Mouse (Mus musculus): ENCODE measurements around the gene Tbc1d10b. TPM values are rescaled to one million over a fixed set of nuclear protein-coding genes. Genes with fewer than 3 reads are reported as not detected.

Tbc1d10b gene
- polyA plus RNA-seq, 1 experiment: 6.3 TPM

GRCm38 (mm10) chr7:127195544-127196295 is 12.5 kb downstream of the Tbc1d10b start, which contains the start of gene Cd2bp2:
Cd2bp2 (minus strand) TSS chr7:127196050.
- H3K27ac ChIP-seq (ENCODE audit: control insufficient read depth, insufficient read depth, low read depth, low read length): peak within 1 kb of the TSS; percentile 95
- H3K4me1 ChIP-seq (ENCODE audit: control insufficient read depth, insufficient read depth, low read length): peaks cover 10% of the 10 kb centered on the region
- H3K4me3 ChIP-seq (ENCODE audit: control insufficient read depth, low read depth, low read length): peak within 1 kb of the TSS; percentile 96
- peak; percentile 53; the same call in 1 of the 2 replicates for TF ChIP-seq POLR2A (IDR thresholded peaks at IDR 0.05; ENCODE audit: control insufficient read depth, low read depth, low read length)
- TF ChIP-seq CTCF (IDR thresholded peaks at IDR 0.05; ENCODE audit: control insufficient read depth, insufficient read depth, insufficient replicate concordance, low read depth, low read length): peak; percentile 12; the same call in 1 of the 2 replicates
- no peaks in the 10 kb centered on the region for H3K27me3 ChIP-seq (ENCODE audit: control insufficient read depth, insufficient read depth, low read length)
- H3K36me3 ChIP-seq (ENCODE audit: control insufficient read depth, insufficient read depth, low read length): peaks cover 4% of the 10 kb centered on the region; the same call in 1 of the 2 replicates

- Histone ChIP-seq H3K4me3 (ENCODE audit: control insufficient read depth, low read depth, low read length) (peak overlapping the region; percentile 0), H3K27me3 (ENCODE audit: control insufficient read depth, insufficient read depth, low read length) (no peaks in the 10 kb centered on the region), H3K27ac (ENCODE audit: control insufficient read depth, insufficient read depth, low read depth, low read length) (no peak overlapping the region), H3K4me1 (ENCODE audit: control insufficient read depth, insufficient read depth, low read length) (peaks cover 10% of the 10 kb centered on the region), H3K36me3 (ENCODE audit: control insufficient read depth, insufficient read depth, low read length) (peaks cover 4% of the 10 kb centered on the region; the same call in 1 of the 2 replicates)
- TF ChIP-seq POLR2A (IDR thresholded peaks at IDR 0.05; ENCODE audit: control insufficient read depth, low read depth, low read length) (no peak), CTCF (IDR thresholded peaks at IDR 0.05; ENCODE audit: control insufficient read depth, insufficient read depth, insufficient replicate concordance, low read depth, low read length) (no peak)
These were observed 13.6 kb downstream of the Tbc1d10b start for GRCm38 (mm10) chr7:127194633-127195029.

GRCm38 (mm10) chr7:127194011-127194632 is 14.1 kb downstream of the Tbc1d10b start:
- Histone ChIP-seq H3K4me1 (ENCODE audit: control insufficient read depth, insufficient read depth, low read length) (peaks cover 10% of the 10 kb centered on the region), H3K36me3 (ENCODE audit: control insufficient read depth, insufficient read depth, low read length) (peaks cover 4% of the 10 kb centered on the region; the same call in 1 of the 2 replicates), H3K27me3 (ENCODE audit: control insufficient read depth, insufficient read depth, low read length) (no peaks in the 10 kb centered on the region), H3K27ac (ENCODE audit: control insufficient read depth, insufficient read depth, low read depth, low read length) (no peak overlapping the region), H3K4me3 (ENCODE audit: control insufficient read depth, low read depth, low read length) (no peak overlapping the region)
- TF ChIP-seq POLR2A (IDR thresholded peaks at IDR 0.05; ENCODE audit: control insufficient read depth, low read depth, low read length): no peak
- no peak for TF ChIP-seq CTCF (IDR thresholded peaks at IDR 0.05; ENCODE audit: control insufficient read depth, insufficient read depth, insufficient replicate concordance, low read depth, low read length)

- no peak for TF ChIP-seq POLR2A (IDR thresholded peaks at IDR 0.05; ENCODE audit: control insufficient read depth, low read depth, low read length)
- TF ChIP-seq CTCF (IDR thresholded peaks at IDR 0.05; ENCODE audit: control insufficient read depth, insufficient read depth, insufficient replicate concordance, low read depth, low read length): no peak
- Histone ChIP-seq H3K27me3 (ENCODE audit: control insufficient read depth, insufficient read depth, low read length) (no peaks in the 10 kb centered on the region), H3K4me3 (ENCODE audit: control insufficient read depth, low read depth, low read length) (no peak overlapping the region), H3K36me3 (ENCODE audit: control insufficient read depth, insufficient read depth, low read length) (peaks cover 4% of the 10 kb centered on the region; the same call in 1 of the 2 replicates), H3K27ac (ENCODE audit: control insufficient read depth, insufficient read depth, low read depth, low read length) (no peak overlapping the region), H3K4me1 (ENCODE audit: control insufficient read depth, insufficient read depth, low read length) (peaks cover 10% of the 10 kb centered on the region)
These were observed 15.3 kb downstream of the Tbc1d10b start for GRCm38 (mm10) chr7:127192989-127193388.

GRCm38 (mm10) chr7:127190672-127191071 is 17.6 kb downstream of the Tbc1d10b start:
- Histone ChIP-seq H3K27me3 (ENCODE audit: control insufficient read depth, insufficient read depth, low read length) (no peaks in the 10 kb centered on the region), H3K27ac (ENCODE audit: control insufficient read depth, insufficient read depth, low read depth, low read length) (no peak overlapping the region), H3K4me3 (ENCODE audit: control insufficient read depth, low read depth, low read length) (no peak overlapping the region), H3K36me3 (ENCODE audit: control insufficient read depth, insufficient read depth, low read length) (peaks cover 4% of the 10 kb centered on the region; the same call in 1 of the 2 replicates), H3K4me1 (ENCODE audit: control insufficient read depth, insufficient read depth, low read length) (peaks cover 6% of the 10 kb centered on the region)
- TF ChIP-seq POLR2A (IDR thresholded peaks at IDR 0.05; ENCODE audit: control insufficient read depth, low read depth, low read length): no peak
- TF ChIP-seq CTCF (IDR thresholded peaks at IDR 0.05; ENCODE audit: control insufficient read depth, insufficient read depth, insufficient replicate concordance, low read depth, low read length): no peak

GRCm38 (mm10) chr7:127188305-127189276 is 19.7 kb downstream of the Tbc1d10b start:
- H3K36me3 ChIP-seq (ENCODE audit: control insufficient read depth, insufficient read depth, low read length): peaks cover 4% of the 10 kb centered on the region; the same call in 1 of the 2 replicates
- no peak overlapping the region for H3K27ac ChIP-seq (ENCODE audit: control insufficient read depth, insufficient read depth, low read depth, low read length)
- H3K27me3 ChIP-seq (ENCODE audit: control insufficient read depth, insufficient read depth, low read length): no peaks in the 10 kb centered on the region
- H3K4me3 ChIP-seq (ENCODE audit: control insufficient read depth, low read depth, low read length): no peak overlapping the region
- no peaks in the 10 kb centered on the region for H3K4me1 ChIP-seq (ENCODE audit: control insufficient read depth, insufficient read depth, low read length)
- TF ChIP-seq CTCF (IDR thresholded peaks at IDR 0.05; ENCODE audit: control insufficient read depth, insufficient read depth, insufficient replicate concordance, low read depth, low read length): no peak
- TF ChIP-seq POLR2A (IDR thresholded peaks at IDR 0.05; ENCODE audit: control insufficient read depth, low read depth, low read length): no peak
